ENCODE assay signal across 9 mouse cellular contexts in genomic region chr8:70574915-70575314, GRCm38 (mm10). TPM values are rescaled to one million over a fixed set of nuclear protein-coding genes. Genes with fewer than 3 reads are reported as not detected.
DNase-seq lines count a peak whose midpoint lies in the region; ATAC-seq lines count a peak whose summit lies in the region.
"Had no signal": no experiment of that assay in that cellular context is flagged by ENCODE, and none has a peak within 500 bp of the region (broad histone marks: within the 10 kb centered on the region; RNA-seq: fewer than 3 reads in every experiment).

No protein-coding gene starts in this region.

- no peaks in the 10 kb centered on the region for H3K27me3 ChIP-seq in midbrain, embryonic 13.5 days
- H3K27me3 ChIP-seq: embryonic facial prominence, embryonic 13.5 days had no signal

- DNase-seq in urinary bladder, postnatal 14 days (ENCODE audit: low spot score), result peak; percentile 31
- DNase-seq in urinary bladder, postnatal 36 days (ENCODE audit: low spot score in 2 of 2), result no peak
- peak; percentile 76 for DNase-seq in cerebellum, postnatal 36 days
- peak; percentile 80 for DNase-seq in kidney, adult 9 months
- DNase-seq in embryo, embryonic 10 days (ENCODE audit: low spot score), result no peak

- H3K4me3 ChIP-seq in midbrain, embryonic 13.5 days (replicated peaks), result no peak overlapping the region
- H3K4me3 ChIP-seq: embryonic facial prominence, embryonic 13.5 days had no signal

- no peak overlapping the region for H3K27ac ChIP-seq in midbrain, embryonic 13.5 days
- H3K27ac ChIP-seq: embryonic facial prominence, embryonic 13.5 days; hindbrain, embryonic 14.5 days had no signal

- H3K4me1 ChIP-seq in midbrain, embryonic 13.5 days (replicated peaks), result peaks cover 8% of the 10 kb centered on the region; the same call in 1 of the 2 replicates

- ATAC-seq in erythroblast, adult 5-6 weeks (replicated peaks; ENCODE audit: low FRiP score, poor library complexity, severe bottlenecking), result no peak
- no peak for ATAC-seq in midbrain, embryonic 13.5 days

- H3K9me3 ChIP-seq in midbrain, embryonic 13.5 days, result no peaks in the 10 kb centered on the region
- H3K9me3 ChIP-seq: embryonic facial prominence, embryonic 13.5 days had no signal

- peaks cover 40% of the 10 kb centered on the region for H3K36me3 ChIP-seq in midbrain, embryonic 13.5 days

- no peak overlapping the region for H3K4me2 ChIP-seq in midbrain, embryonic 13.5 days (replicated peaks)
- H3K4me2 ChIP-seq: embryonic facial prominence, embryonic 13.5 days; hindbrain, embryonic 14.5 days had no signal

- 87% methylated on average over 4 of the region's 4 CpGs for WGBS in midbrain, embryonic 13.5 days

- no peak overlapping the region for H3K9ac ChIP-seq in midbrain, embryonic 13.5 days (replicated peaks)
- H3K9ac ChIP-seq: embryonic facial prominence, embryonic 13.5 days; hindbrain, embryonic 14.5 days had no signal

RNA-seq across cellular contexts. Expression of gene Isyna1, which starts 19.3 kb away (rescaled TPM):
- 3.8 and 6.1 TPM in 2 replicates for total RNA-seq in erythroblast, adult 5-6 weeks (2015; ENCODE audit: low replicate concordance)
- total RNA-seq in erythroblast, adult 5-6 weeks (2017; ENCODE audit: low replicate concordance), result 1.4 and 7.7 TPM in 2 replicates
- polyA plus RNA-seq in midbrain, embryonic 13.5 days (2015; fragmentation: Nextera tagmentation; extraction: Ambion mirVana), result 119 and 133 TPM in 2 replicates

RNA-seq across cellular contexts. Expression of gene Ssbp4, which starts 33.8 kb away (rescaled TPM):
- 6.3 and 10.9 TPM in 2 replicates for total RNA-seq in erythroblast, adult 5-6 weeks (2015; ENCODE audit: low replicate concordance)
- total RNA-seq in erythroblast, adult 5-6 weeks (2017; ENCODE audit: low replicate concordance), result 6.3 and 13.8 TPM in 2 replicates
- 123 and 129 TPM in 2 replicates for polyA plus RNA-seq in midbrain, embryonic 13.5 days (2015; fragmentation: Nextera tagmentation; extraction: Ambion mirVana)

RNA-seq across cellular contexts. Expression of gene Ell, which starts 35.7 kb away (rescaled TPM):
- total RNA-seq in erythroblast, adult 5-6 weeks (2015; ENCODE audit: low replicate concordance), result 2.5 and 5.2 TPM in 2 replicates
- 4.0 and 4.7 TPM in 2 replicates for total RNA-seq in erythroblast, adult 5-6 weeks (2017; ENCODE audit: low replicate concordance)
- polyA plus RNA-seq in midbrain, embryonic 13.5 days (2015; fragmentation: Nextera tagmentation; extraction: Ambion mirVana), result 17.8 and 18.0 TPM in 2 replicates

RNA-seq across cellular contexts. Expression of gene Lrrc25, which starts 41.0 kb away (rescaled TPM):
- 5.4 and 9.0 TPM in 2 replicates for total RNA-seq in erythroblast, adult 5-6 weeks (2015; ENCODE audit: low replicate concordance)
- 0.98 and 2.3 TPM in 2 replicates for total RNA-seq in erythroblast, adult 5-6 weeks (2017; ENCODE audit: low replicate concordance)
- 1.1 and 1.2 TPM in 2 replicates for polyA plus RNA-seq in midbrain, embryonic 13.5 days (2015; fragmentation: Nextera tagmentation; extraction: Ambion mirVana)

RNA-seq across cellular contexts. Expression of gene Kxd1, which starts 47.2 kb away (rescaled TPM):
- total RNA-seq in erythroblast, adult 5-6 weeks (2015; ENCODE audit: low replicate concordance), result 21.7 and 45.3 TPM in 2 replicates
- total RNA-seq in erythroblast, adult 5-6 weeks (2017; ENCODE audit: low replicate concordance), result 10.9 and 18.1 TPM in 2 replicates
- polyA plus RNA-seq in midbrain, embryonic 13.5 days (2015; fragmentation: Nextera tagmentation; extraction: Ambion mirVana), result 44.5 and 48.1 TPM in 2 replicates

Comparison
In these comparisons a context has a peak if more than half of its experiments do, and no peak if none do; other contexts are left out.
1. DNase-seq: peak in urinary bladder, postnatal 14 days (single experiment), cerebellum, postnatal 36 days (2 of 2) and kidney, adult 9 months (single experiment); none in urinary bladder, postnatal 36 days (0 of 2) and embryo, embryonic 10 days (single experiment).